25 mouse cellular contexts compared by ENCODE assay signal in genomic region chr6:32949702-32950101, GRCm38 (mm10).
"Had no signal": no experiment of that assay in that cellular context is flagged by ENCODE, and none has a peak within 500 bp of the region (broad histone marks: within the 10 kb centered on the region; RNA-seq: fewer than 3 reads in every experiment).

No protein-coding gene starts in this region.

- ATAC-seq: inflammation-experienced regulatory T-cells, adult 6 months; intestine, embryonic 15.5 days; intestine, postnatal 0 days had no signal

- H3K4me2 ChIP-seq: heart, embryonic 12.5 days; hindbrain, embryonic 13.5 days; hindbrain, embryonic 15.5 days; intestine, embryonic 15.5 days; limb, embryonic 12.5 days; liver, embryonic 11.5 days; liver, embryonic 13.5 days had no signal

- H3K27me3 ChIP-seq: heart, embryonic 12.5 days; hindbrain, embryonic 13.5 days; hindbrain, embryonic 15.5 days; intestine, embryonic 15.5 days; limb, embryonic 12.5 days; liver, embryonic 13.5 days had no signal

- DNase-seq: gastrocnemius, postnatal 10 days; gastrocnemius, postnatal 25 days; heart, adult 18-20 months; heart, postnatal 10 days; heart, postnatal 4 days; kidney, adult 18-20 months; kidney, adult 8-10 months; kidney, postnatal 10 days; kidney, postnatal 25 days; kidney, postnatal 4 days; liver; liver, embryonic 13.5 days had no signal

- H3K4me1 ChIP-seq: hindbrain, embryonic 15.5 days; intestine, embryonic 15.5 days had no signal

- H3K9ac ChIP-seq: heart, embryonic 12.5 days; hindbrain, embryonic 13.5 days; hindbrain, embryonic 15.5 days; intestine, embryonic 15.5 days; limb, embryonic 12.5 days; liver, embryonic 13.5 days had no signal

- H3K36me3 ChIP-seq: heart, embryonic 10.5 days; heart, embryonic 12.5 days; hindbrain, embryonic 10.5 days; hindbrain, embryonic 13.5 days; hindbrain, embryonic 15.5 days; intestine, embryonic 15.5 days; limb, embryonic 10.5 days; limb, embryonic 12.5 days; liver, embryonic 13.5 days had no signal

- H3K27ac ChIP-seq: heart, embryonic 10.5 days; hindbrain, embryonic 15.5 days; intestine, embryonic 15.5 days; layer of hippocampus, adult 2 months; left cerebral cortex, adult 2 months; limb, embryonic 10.5 days; limb, embryonic 12.5 days; liver, embryonic 13.5 days had no signal

- H3K9me3 ChIP-seq: heart, embryonic 10.5 days; heart, embryonic 12.5 days; hindbrain, embryonic 10.5 days; hindbrain, embryonic 13.5 days; hindbrain, embryonic 15.5 days; intestine, embryonic 15.5 days; limb, embryonic 10.5 days; limb, embryonic 12.5 days; liver, embryonic 13.5 days had no signal

- H3K4me3 ChIP-seq: heart, embryonic 10.5 days; heart, embryonic 12.5 days; hindbrain, embryonic 10.5 days; hindbrain, embryonic 13.5 days; hindbrain, embryonic 15.5 days; intestine, embryonic 15.5 days; layer of hippocampus, adult 2 months; left cerebral cortex, adult 2 months; limb, embryonic 10.5 days; limb, embryonic 12.5 days; liver, embryonic 13.5 days had no signal
